Mouse (Mus musculus): ENCODE results near the gene Zfp800. TPM values are rescaled to one million over a fixed set of nuclear protein-coding genes. Genes with fewer than 3 reads are reported as not detected.

Gene Zfp800
- polyA plus RNA-seq, 1 experiment from 2014 or later, result 27.1 TPM

DNA sequence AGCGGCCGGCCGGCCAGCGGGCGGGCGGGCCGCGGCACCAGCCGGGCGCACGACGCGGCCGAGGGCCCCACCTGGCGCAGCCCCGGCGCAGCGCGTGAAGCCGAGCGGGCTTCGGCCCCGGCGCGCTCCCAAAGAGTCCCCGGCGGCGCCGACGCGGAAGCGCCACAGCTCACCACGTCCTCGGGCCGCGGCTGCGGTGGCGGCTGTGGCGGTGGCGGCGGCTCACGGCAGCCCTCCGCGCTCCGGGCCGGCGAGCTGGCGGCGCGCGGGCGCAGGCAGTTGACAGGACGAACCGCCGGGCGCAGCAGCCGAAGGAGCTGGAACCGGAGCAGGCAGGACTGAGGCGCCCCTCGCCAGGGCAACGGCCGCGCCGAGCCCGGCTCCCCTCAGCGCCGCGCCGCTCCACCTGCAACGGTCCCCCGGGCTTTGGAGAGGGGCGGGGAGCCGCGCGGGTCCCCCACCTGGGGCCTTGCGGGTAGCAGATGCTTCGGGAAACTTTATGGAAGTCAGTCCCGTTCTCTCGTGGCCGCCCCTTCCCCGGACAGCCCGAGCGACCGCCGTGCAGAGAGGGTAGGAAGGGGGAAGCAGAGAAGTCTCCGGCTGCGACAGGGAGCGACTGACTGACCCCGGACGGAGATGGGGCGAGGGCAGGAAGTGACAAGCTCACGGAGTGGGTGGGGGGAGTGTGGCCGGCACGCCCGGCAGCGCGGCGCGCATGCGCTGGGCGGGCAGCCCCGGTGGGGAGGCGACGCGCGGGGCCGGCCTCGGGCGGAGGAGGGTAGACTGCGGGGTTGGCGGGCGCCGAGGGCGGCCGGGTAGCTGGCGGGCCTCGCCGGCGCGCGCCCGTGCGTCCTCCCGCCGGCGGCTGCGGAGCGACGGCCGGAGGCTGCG, 136.3 kb downstream of the Zfp800 start:
- H3K4me2 ChIP-seq (ENCODE audit: low read length), result peak overlapping the region; percentile 90
- H3K36me3 ChIP-seq (ENCODE audit: control insufficient read depth, insufficient read depth, low read length), result no peaks in the 10 kb centered on the region; the same call in 1 of the 2 replicates
- peak overlapping the region; percentile 90 for H3K4me3 ChIP-seq (replicated peaks; ENCODE audit: low read depth, low read length)
- DNase-seq (peak; percentile 93), ATAC-seq (ENCODE audit: low FRiP score, low TSS enrichment) (peak; percentile 97)
- H3K9me3 ChIP-seq (ENCODE audit: control insufficient read depth, low read length), result no peaks in the 10 kb centered on the region
- no peaks in the 10 kb centered on the region for H3K27me3 ChIP-seq (ENCODE audit: control insufficient read depth, insufficient read depth, low read length)
- peaks cover 4% of the 10 kb centered on the region for H3K4me1 ChIP-seq (ENCODE audit: control insufficient read depth, insufficient read depth, low read length)
- peak overlapping the region; percentile 84 for H3K27ac ChIP-seq (replicated peaks; ENCODE audit: low read depth, low read length)
- under 1% methylated on average over 115 of the region's 131 CpGs for WGBS
- peak overlapping the region; percentile 72 for H3K9ac ChIP-seq (replicated peaks; ENCODE audit: low read length)

DNA sequence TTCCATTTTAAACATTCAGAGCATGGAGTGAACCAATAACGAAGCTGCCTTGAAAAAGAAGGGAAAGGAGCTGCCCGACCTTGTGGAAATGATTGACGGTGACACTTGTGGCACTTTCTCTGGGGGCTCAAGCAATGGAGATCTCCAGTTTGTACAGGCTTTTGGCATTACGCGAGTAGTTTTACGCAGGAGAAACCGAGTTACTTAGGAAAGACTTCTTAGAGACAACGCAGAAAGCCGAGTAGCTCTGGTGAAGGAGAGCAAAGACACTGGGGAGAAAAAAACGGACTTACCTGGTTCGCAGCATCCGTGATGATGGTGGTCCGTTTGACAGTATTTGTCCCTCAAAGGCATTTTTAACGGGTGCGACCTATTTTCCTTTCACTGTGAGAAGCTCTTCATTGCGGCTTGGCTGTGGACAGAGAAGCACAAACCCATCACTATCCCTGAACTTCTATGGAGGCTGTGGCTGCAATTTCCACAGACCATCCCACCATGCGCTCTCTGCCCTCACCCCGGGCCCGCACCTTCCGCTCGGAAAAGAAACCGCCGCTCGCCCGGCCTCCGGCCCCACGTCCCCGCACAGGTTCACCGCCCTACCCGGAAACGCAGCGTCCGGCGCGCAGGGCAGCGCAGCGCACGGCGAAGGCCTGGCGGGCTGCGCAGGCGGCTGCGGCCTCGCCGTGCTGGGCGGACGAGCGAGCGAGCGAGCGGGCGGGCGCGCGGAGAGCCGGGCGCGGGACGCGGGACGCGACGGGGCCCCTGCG, 137.2 kb downstream of the Zfp800 start:
- H3K4me2 ChIP-seq (ENCODE audit: low read length), result peak overlapping the region; percentile 90
- ATAC-seq (ENCODE audit: low FRiP score, low TSS enrichment) (peak; percentile 43), DNase-seq (peak; percentile 74)
- 1% methylated on average over 64 of the region's 64 CpGs for WGBS
- H3K9me3 ChIP-seq (ENCODE audit: control insufficient read depth, low read length), result no peaks in the 10 kb centered on the region
- H3K4me3 ChIP-seq (replicated peaks; ENCODE audit: low read depth, low read length), result peak overlapping the region; percentile 90
- no peaks in the 10 kb centered on the region for H3K27me3 ChIP-seq (ENCODE audit: control insufficient read depth, insufficient read depth, low read length)
- peak overlapping the region; percentile 72 for H3K9ac ChIP-seq (replicated peaks; ENCODE audit: low read length)
- peak overlapping the region; percentile 84 for H3K27ac ChIP-seq (replicated peaks; ENCODE audit: low read depth, low read length)
- H3K4me1 ChIP-seq (ENCODE audit: control insufficient read depth, insufficient read depth, low read length), result peaks cover 4% of the 10 kb centered on the region
- H3K36me3 ChIP-seq (ENCODE audit: control insufficient read depth, insufficient read depth, low read length), result peaks cover 3% of the 10 kb centered on the region; the same call in 1 of the 2 replicates

DNA sequence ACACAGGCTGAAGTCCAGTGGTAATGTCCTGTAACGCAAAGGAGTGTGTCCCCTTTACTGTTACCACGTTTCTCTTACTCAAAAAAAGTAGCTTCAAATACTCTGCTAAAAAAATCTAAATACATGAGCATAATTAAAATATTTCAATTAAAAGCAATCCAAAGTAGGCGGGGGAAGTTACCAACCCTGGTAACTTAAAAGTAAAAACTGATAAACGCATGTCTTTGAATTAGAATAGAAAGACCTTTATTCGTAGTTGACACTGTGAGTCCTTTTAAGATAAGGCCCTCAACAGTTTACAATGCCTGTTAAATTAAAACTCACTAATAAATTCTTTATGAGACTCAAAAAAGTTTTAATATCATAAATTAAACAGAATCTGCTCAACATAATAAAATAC, 138.1 kb downstream of the Zfp800 start:
- 93% methylated on average over 5 of the region's 5 CpGs for WGBS
- no peak overlapping the region for H3K9ac ChIP-seq (replicated peaks; ENCODE audit: low read length)
- H3K9me3 ChIP-seq (ENCODE audit: control insufficient read depth, low read length), result no peaks in the 10 kb centered on the region
- H3K27ac ChIP-seq (replicated peaks; ENCODE audit: low read depth, low read length), result no peak overlapping the region
- DNase-seq (no peak), ATAC-seq (ENCODE audit: low FRiP score, low TSS enrichment) (no peak)
- H3K4me1 ChIP-seq (ENCODE audit: control insufficient read depth, insufficient read depth, low read length), result peaks cover 4% of the 10 kb centered on the region
- no peak overlapping the region for H3K4me3 ChIP-seq (replicated peaks; ENCODE audit: low read depth, low read length)
- H3K36me3 ChIP-seq (ENCODE audit: control insufficient read depth, insufficient read depth, low read length), result peaks cover 10% of the 10 kb centered on the region; the same call in 1 of the 2 replicates
- H3K27me3 ChIP-seq (ENCODE audit: control insufficient read depth, insufficient read depth, low read length), result no peaks in the 10 kb centered on the region
- no peak overlapping the region for H3K4me2 ChIP-seq (ENCODE audit: low read length)

DNA sequence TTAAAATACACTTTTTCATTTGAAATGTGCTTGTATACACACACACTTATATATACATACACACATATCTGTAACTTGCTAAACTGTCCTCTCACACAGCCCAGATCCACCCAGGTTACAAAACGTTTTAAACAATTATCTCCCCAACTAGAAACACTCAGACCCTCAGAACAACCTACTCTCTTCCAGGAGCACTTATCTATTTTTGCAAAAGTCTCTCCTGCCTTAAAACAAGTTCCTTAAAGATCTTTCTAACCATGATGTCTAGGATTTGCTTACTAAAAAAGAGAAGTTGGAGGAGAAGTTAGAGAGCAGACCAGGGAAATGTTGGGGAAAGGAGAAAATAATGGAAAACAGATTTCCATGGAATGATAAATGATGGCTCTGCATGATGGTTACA, 139.4 kb downstream of the Zfp800 start:
- Histone ChIP-seq H3K9ac (replicated peaks; ENCODE audit: low read length) (no peak overlapping the region), H3K4me3 (replicated peaks; ENCODE audit: low read depth, low read length) (no peak overlapping the region), H3K4me1 (ENCODE audit: control insufficient read depth, insufficient read depth, low read length) (peaks cover 4% of the 10 kb centered on the region), H3K27ac (replicated peaks; ENCODE audit: low read depth, low read length) (no peak overlapping the region), H3K9me3 (ENCODE audit: control insufficient read depth, low read length) (no peaks in the 10 kb centered on the region), H3K27me3 (ENCODE audit: control insufficient read depth, insufficient read depth, low read length) (no peaks in the 10 kb centered on the region), H3K4me2 (ENCODE audit: low read length) (no peak overlapping the region), H3K36me3 (ENCODE audit: control insufficient read depth, insufficient read depth, low read length) (peaks cover 14% of the 10 kb centered on the region)
- 65% methylated on average over 1 of the region's 1 CpGs for WGBS
- DNase-seq (no peak), ATAC-seq (ENCODE audit: low FRiP score, low TSS enrichment) (no peak)

DNA sequence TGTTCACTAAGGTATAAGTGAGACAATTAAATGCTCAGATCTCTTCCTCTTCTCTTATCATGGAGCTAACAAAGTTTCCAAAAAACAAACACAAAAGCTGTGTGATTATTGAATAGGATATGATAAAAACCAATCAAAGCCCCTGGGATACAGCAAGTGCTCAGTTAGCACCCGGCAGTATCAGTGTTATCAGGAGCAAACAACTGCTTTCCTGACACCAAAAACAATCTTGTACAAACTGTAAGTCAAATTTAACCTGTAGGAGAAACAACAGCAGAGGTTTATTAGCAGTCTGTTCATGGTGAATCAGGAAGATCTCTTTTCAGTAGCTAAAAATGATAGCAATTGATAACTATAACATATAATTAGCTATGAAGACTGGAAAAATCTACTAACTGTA, 140.0 kb downstream of the Zfp800 start:
- peaks cover 18% of the 10 kb centered on the region for H3K36me3 ChIP-seq (ENCODE audit: control insufficient read depth, insufficient read depth, low read length)
- ATAC-seq (ENCODE audit: low FRiP score, low TSS enrichment), result no peak
- 96% methylated on average over 1 of the region's 1 CpGs for WGBS
- H3K9me3 ChIP-seq (ENCODE audit: control insufficient read depth, low read length), result no peaks in the 10 kb centered on the region
- no peak overlapping the region for H3K9ac ChIP-seq (replicated peaks; ENCODE audit: low read length)
- H3K27ac ChIP-seq (replicated peaks; ENCODE audit: low read depth, low read length), result no peak overlapping the region
- no peak overlapping the region for H3K4me2 ChIP-seq (ENCODE audit: low read length)
- peaks cover 4% of the 10 kb centered on the region for H3K4me1 ChIP-seq (ENCODE audit: control insufficient read depth, insufficient read depth, low read length)
- no peak overlapping the region for H3K4me3 ChIP-seq (replicated peaks; ENCODE audit: low read depth, low read length)
- H3K27me3 ChIP-seq (ENCODE audit: control insufficient read depth, insufficient read depth, low read length), result no peaks in the 10 kb centered on the region
- no peak for DNase-seq

DNA sequence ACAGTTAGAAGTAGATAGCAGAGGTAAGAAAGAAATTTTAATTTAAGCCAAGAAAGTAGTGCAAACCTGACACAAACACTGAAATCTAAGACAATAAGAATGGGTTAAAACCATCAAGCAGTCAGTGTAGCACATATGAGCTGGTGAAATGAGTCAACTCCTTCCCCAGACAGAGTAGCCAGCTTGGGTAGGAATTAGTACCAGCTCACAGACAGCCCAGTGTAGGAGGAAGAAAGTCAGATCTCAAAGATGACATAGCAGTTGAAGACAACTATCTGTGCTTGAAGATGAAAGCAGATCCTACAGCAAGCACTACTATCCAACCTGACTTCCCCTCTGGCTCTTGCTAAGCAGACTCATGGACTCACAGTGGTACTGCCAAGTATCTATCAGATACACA, 145.0 kb downstream of the Zfp800 start:
- Histone ChIP-seq H3K4me3 (replicated peaks; ENCODE audit: low read depth, low read length) (no peak overlapping the region), H3K27me3 (ENCODE audit: control insufficient read depth, insufficient read depth, low read length) (no peaks in the 10 kb centered on the region), H3K27ac (replicated peaks; ENCODE audit: low read depth, low read length) (no peak overlapping the region), H3K9ac (replicated peaks; ENCODE audit: low read length) (no peak overlapping the region), H3K4me1 (ENCODE audit: control insufficient read depth, insufficient read depth, low read length) (no peaks in the 10 kb centered on the region), H3K9me3 (ENCODE audit: control insufficient read depth, low read length) (no peaks in the 10 kb centered on the region), H3K36me3 (ENCODE audit: control insufficient read depth, insufficient read depth, low read length) (peaks cover 22% of the 10 kb centered on the region), H3K4me2 (ENCODE audit: low read length) (no peak overlapping the region)
- ATAC-seq (ENCODE audit: low FRiP score, low TSS enrichment) (no peak), DNase-seq (no peak)

DNA sequence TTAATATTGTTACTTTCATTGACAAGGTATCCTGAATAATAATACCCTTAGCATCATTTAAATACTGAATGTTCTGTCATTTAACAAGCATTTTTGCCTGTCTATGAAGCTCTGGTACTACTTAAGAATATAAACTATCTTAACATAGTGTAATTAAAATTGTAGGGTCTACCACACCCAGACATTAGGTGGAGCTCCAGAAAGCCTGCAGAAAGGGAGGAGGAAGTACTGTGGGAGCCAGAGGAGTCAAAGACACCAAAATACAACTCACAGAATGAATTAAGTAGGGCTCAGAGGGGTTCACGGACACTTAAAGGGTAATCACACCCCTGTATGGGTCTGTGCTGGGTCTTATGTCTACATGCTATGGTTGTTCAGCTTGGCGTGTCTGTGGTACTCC, 149.6 kb downstream of the Zfp800 start:
- Histone ChIP-seq H3K9ac (replicated peaks; ENCODE audit: low read length) (no peak overlapping the region), H3K27me3 (ENCODE audit: control insufficient read depth, insufficient read depth, low read length) (no peaks in the 10 kb centered on the region), H3K36me3 (ENCODE audit: control insufficient read depth, insufficient read depth, low read length) (peaks cover 22% of the 10 kb centered on the region), H3K4me3 (replicated peaks; ENCODE audit: low read depth, low read length) (no peak overlapping the region), H3K27ac (replicated peaks; ENCODE audit: low read depth, low read length) (no peak overlapping the region), H3K4me1 (ENCODE audit: control insufficient read depth, insufficient read depth, low read length) (no peaks in the 10 kb centered on the region), H3K9me3 (ENCODE audit: control insufficient read depth, low read length) (no peaks in the 10 kb centered on the region), H3K4me2 (ENCODE audit: low read length) (no peak overlapping the region)
- DNase-seq (no peak), ATAC-seq (ENCODE audit: low FRiP score, low TSS enrichment) (no peak)
- 82% methylated on average over 2 of the region's 2 CpGs for WGBS

DNA sequence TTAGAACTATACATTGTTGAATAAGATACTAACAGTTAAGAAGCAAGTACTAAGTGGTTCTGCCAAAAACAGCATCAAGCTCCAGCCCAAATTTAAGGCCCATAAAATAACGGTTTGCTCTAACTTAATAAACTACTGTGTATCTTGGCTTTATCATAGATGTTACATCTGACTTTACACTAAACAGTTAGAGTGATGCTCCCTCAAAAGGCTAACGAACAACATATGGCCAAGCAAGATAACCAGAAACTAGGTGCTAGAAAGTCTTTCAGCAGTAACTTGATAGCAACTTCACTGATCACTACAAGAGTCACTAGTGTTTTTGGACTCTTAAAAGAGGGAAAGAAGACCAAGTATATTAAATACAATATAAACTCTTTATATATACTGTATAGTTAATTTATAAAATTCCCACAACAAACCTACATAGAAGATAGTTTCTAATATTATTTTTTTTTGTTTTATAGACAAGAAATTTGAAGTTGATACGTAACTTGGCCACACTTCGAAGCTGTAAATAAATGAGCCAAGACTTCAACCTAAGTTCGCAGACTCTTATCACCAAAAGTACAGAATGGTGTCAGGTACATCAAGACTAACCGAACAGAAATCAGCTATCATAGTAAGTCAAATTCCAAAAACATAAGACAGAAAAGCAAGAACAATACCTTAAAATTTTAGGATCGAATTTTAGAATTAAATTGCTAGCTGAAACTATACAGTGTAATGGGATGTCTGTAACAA, 165.0 kb downstream of the Zfp800 start:
- H3K9me3 ChIP-seq (ENCODE audit: control insufficient read depth, low read length), result no peaks in the 10 kb centered on the region
- whole genome bisulfite sequencing, result 96% methylated on average over 7 of the region's 7 CpGs
- no peaks in the 10 kb centered on the region for H3K27me3 ChIP-seq (ENCODE audit: control insufficient read depth, insufficient read depth, low read length)
- no peaks in the 10 kb centered on the region for H3K4me1 ChIP-seq (ENCODE audit: control insufficient read depth, insufficient read depth, low read length)
- no peak overlapping the region for H3K9ac ChIP-seq (replicated peaks; ENCODE audit: low read length)
- no peak for DNase-seq
- H3K4me3 ChIP-seq (replicated peaks; ENCODE audit: low read depth, low read length), result no peak overlapping the region
- no peak overlapping the region for H3K4me2 ChIP-seq (ENCODE audit: low read length)
- 0 out of 2 replicates have a peak, but pooled peaks cover 3% of the 10 kb centered on the region for H3K36me3 ChIP-seq (ENCODE audit: control insufficient read depth, insufficient read depth, low read length)
- no peak overlapping the region for H3K27ac ChIP-seq (replicated peaks; ENCODE audit: low read depth, low read length)
- no peak for ATAC-seq (ENCODE audit: low FRiP score, low TSS enrichment)

Data from midbrain, embryonic 14.5 days (tissue).